Mouse (Mus musculus): ENCODE measurements around the gene Ndel1.

Ndel1 gene

DNA sequence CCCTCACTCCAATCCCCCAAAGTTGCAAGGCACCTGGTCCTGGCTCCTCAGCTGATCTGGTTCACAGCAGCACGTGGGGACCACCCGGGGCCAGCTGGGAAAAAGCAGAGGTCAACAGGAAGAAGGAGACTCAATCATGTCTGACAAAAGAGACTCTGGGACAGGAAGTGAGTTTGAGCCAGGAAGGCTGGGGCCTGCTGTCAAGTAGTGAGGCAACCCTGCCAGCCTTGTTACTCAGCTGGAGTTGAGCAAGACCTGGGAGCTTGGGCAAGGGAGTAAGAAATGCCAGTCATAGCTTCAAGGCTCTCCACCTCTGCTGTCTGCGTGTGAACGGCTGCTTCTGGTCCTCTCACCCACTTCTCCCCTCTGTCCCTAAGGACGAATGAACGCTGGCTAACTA lies at the start of gene Ndel1:
Gene Ndel1, minus strand, starts transcription at position 111 of the 400 bp plus-strand sequence.
- DNase-seq (ENCODE audit: low read depth, low spot score) = no peak

DNA sequence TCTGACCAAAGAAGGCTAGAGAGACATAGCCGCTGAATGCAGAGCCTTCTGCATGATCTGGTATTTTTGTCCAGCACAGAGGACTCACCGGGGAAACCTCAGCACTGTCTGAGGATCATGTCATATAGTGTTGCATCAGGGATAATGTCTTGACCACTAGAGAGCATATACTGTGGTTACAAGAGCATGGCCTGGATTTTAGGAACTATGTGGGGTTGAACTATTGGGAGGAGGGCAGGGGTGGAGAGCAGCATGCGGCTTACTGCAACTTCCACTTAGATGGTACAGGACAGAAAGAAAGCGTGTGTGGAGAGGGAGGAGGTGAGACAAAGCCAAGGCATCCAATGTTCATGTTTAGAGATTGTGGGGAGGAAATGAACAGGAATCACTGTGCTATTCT lies 42.9 kb upstream of the Ndel1 start:
- no peak for DNase-seq (ENCODE audit: low read depth, low spot score)

- no peak for DNase-seq (ENCODE audit: low read depth, low spot score)
Observed at GRCm38 (mm10) chr11:68911531-68912177, 40.0 kb upstream of the Ndel1 start.

- DNase-seq (ENCODE audit: low read depth, low spot score) = peak; percentile 26
Observed at GRCm38 (mm10) chr11:68908846-68909503, 37.3 kb upstream of the Ndel1 start.

GRCm38 (mm10) chr11:68907251-68907650 lies 35.6 kb upstream of the Ndel1 start:
- DNase-seq (ENCODE audit: low read depth, low spot score) = peak; percentile 42

DNA sequence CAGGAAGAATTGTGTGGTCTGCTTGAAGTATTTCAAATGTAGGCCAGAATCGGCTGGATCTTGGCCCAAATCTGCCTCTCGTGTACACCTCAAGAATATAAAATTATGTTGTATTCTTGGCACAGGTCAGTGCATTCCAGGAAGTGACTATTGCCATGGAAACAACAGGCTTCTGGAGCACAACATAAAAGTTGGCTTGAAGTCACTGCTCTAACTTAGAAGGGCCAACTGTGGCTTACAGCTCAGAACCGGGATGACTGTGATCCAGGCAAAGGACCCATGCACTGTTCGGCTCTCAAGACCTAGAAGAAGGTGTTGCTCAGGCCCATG lies 34.8 kb upstream of the Ndel1 start:
- peak; percentile 55 for DNase-seq (ENCODE audit: low read depth, low spot score)

- DNase-seq (ENCODE audit: low read depth, low spot score) = peak; percentile 46
Observed at GRCm38 (mm10) chr11:68905665-68906460, 34.2 kb upstream of the Ndel1 start.

DNA sequence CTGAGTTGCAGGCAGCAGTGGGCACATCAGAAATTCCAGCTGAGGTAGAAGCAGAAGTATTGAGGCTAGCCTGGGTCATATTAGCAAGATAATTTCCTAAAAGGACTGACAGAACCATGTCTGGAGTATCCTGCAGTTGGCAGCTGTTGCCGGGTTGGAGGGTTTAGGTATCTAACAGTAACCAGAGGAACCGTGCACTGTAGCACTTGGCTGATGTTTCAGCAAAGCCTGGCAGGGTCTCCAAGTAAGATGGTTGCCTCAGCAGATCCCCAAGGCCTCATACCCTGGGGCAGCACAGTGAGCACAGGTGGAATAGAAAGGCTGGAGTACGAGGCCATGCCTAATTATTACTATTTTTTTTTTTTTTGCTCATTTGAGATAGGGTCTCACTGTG lies 33.5 kb upstream of the Ndel1 start:
- peak; percentile 28 for DNase-seq (ENCODE audit: low read depth, low spot score)

- DNase-seq (ENCODE audit: low read depth, low spot score) = peak; percentile 90
Observed at GRCm38 (mm10) chr11:68904375-68905137, 32.9 kb upstream of the Ndel1 start.

DNA sequence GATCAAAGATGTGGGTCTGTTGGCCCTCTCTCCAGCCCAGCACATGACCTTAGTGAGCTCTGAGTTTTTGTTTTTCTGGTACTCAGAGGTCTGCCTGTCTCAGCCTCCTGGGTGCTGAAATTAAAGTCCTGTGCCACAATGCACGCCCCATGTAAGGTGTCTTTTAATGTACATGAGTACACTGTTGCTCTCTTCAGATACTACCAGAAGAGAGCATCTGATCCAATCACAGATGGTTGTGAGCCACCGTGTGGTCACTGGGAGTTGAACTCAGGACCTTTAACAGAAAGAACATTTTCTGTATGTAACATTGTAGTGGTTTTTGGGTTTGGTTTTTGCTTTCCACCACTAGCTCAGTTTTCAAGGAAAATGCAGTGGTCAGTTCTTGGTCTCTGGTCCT lies 32.1 kb upstream of the Ndel1 start:
- DNase-seq (ENCODE audit: low read depth, low spot score) = peak; percentile 43

GRCm38 (mm10) chr11:68902823-68903222 lies 31.2 kb upstream of the Ndel1 start:
- DNase-seq (ENCODE audit: low read depth, low spot score) = no peak

- no peak for DNase-seq (ENCODE audit: low read depth, low spot score)
Observed at GRCm38 (mm10) chr11:68902367-68902766, 30.7 kb upstream of the Ndel1 start.

GRCm38 (mm10) chr11:68902047-68902364 lies 30.3 kb upstream of the Ndel1 start:
- no peak for DNase-seq (ENCODE audit: low read depth, low spot score)

DNA sequence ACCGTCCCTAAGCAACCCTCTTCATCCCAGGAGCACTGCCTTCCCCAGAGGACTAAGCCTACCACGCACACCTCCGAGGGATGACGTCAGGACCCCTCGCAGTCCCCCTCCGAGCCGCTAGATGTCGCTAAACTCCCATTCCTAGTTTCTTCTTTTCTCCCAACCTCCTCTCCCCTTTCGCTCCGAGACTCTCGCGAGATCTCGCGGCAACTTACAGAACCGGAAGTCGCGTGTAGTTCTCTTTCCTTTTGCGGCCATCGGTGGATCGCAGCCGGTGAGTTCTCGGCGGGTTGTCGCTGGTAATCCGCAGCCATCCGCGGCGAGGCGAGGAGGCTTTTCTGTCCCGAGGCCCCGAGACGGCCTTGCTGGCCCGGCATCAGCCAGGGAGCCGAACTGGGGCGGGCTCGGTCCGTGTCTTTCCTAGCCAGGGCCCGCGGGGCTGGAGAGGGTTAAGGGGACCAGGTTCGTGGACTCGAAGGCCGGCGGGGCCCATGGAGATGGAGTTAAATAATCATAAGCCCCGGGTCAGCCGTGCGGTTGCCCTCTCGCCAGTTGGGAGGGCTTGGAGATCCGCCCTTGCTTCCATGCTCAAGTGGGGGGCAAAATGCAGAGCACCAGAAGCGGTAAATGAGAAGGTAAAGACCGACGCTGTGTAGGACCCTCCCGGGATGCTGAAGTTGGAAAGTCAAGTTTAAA lies 29.8 kb upstream of the Ndel1 start, which contains the start of gene Rpl26:
Gene Rpl26, plus strand, starts transcription at position 233 of the 696 bp plus-strand sequence.
- DNase-seq (ENCODE audit: low read depth, low spot score) = peak; percentile 99

DNA sequence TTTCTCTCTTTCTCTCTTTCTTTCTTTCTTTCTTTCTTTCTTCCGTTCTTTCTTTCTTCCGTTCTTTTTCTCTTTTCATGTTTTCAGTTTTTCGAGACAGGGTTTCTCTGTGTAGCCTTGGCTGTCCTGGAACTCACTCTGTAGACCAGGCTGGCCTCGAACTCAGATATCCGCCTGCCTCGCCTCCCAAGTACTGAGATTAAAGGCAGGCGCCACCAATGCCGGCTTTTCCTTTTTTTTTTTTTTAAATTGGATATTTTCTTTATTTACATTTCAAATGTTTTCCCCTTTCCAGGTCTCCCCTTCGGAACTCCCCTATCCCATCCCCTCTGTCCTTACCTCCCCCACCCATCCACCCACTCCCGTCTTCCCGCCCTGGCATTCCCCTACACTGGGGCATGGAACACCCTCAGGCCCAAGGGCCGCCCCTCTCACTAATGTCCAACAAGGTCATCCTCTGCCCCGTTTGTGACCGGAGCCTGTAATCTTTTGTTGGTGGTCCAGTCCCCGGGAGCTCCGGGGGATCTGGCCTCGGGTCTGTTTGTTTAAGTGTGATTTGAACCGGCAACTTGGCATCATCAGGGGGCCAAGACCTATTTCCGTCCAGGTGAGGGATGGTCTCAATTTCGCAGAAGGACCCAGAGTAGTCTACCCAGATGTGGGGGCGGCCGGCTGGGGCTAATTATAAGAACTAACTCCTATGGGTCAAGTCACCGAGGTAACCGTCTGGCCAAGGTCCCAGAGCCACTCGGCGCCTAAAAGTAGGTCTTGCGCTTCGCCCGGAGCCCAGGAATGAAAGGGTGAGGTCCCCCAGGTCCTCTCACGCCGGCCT lies 29.1 kb upstream of the Ndel1 start:
- no peak for DNase-seq (ENCODE audit: low read depth, low spot score)

- no peak for DNase-seq (ENCODE audit: low read depth, low spot score)
Observed at GRCm38 (mm10) chr11:68899815-68900214, 28.2 kb upstream of the Ndel1 start.

GRCm38 (mm10) chr11:68898790-68899189 lies 27.1 kb upstream of the Ndel1 start:
- no peak for DNase-seq (ENCODE audit: low read depth, low spot score)

DNA sequence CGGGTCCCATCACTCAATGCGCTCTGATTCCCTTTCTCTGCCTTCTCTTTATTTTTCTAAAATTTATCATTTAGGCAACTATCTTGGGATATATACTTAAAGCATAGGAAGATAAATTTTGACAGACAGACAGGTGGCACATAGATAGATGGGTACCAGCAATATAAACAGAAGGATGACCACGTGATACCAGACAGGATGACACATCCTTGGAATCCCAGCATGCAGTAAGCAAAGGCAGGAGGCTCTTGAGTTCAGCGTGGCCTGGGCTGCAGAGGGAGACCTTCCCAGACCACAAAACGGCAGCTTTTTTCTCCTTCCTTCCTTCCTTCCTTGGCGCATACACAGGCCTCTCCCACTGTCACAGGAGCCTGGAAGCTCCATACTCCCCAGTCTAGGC lies 26.2 kb upstream of the Ndel1 start:
- no peak for DNase-seq (ENCODE audit: low read depth, low spot score)

- peak; percentile 75 for DNase-seq (ENCODE audit: low read depth, low spot score)
Observed at GRCm38 (mm10) chr11:68897120-68897519, 25.5 kb upstream of the Ndel1 start.

DNA sequence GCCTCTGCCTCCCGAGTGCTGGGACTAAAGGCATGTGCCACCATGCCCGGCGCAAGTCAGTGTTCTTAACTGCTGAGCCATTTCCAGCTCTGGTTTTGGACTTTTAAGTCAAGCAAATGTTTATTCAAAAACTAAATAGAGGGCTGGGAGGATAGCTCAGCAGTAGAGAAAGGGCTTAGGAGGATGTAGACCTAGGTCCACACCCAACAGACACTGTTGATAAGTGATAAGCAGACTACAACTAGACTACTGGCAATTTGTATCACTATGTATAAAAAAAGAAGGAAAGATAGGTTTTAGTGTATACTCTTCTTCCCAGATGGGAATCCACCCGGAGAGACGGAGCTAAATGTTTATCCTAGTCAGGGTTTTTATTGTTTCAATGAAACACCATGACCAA lies 24.6 kb upstream of the Ndel1 start:
- no peak for DNase-seq (ENCODE audit: low read depth, low spot score)

Data from ZHBTc4 (cell line).